Mouse (Mus musculus): ENCODE measurements around the gene Gm37240. TPM values are rescaled to one million over a fixed set of nuclear protein-coding genes. Genes with fewer than 3 reads are reported as not detected.
A peak's percentile ranks its signal among the peaks of the same experiment; 100 is the strongest.

The Gm37240 gene
- total and polyA plus RNA-seq, 3 experiments: not detected

DNA sequence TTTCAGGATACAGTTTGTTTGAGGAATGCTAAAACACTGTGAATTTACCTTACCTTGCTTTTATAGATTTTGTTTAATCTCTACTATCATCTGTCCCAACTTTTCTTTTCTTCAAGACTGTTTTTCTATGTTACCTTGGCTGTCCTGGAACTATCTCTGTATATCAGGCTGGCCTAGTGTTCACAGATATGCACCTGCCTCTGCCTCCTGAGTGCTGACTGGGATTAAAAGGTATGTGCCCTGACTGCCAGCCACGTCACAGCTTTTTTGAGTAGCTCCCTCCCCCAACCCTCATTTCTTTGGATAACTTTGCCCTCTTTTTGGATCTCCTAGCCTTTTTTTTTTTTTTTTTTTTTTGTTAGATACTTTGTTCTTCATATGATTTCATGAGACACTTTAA, 1070.4 kb downstream of the Gm37240 start:
- Histone ChIP-seq H3K4me3 (ENCODE audit: low read depth, low read length) (no peak overlapping the region; the same call in 1 of the 2 replicates), H3K27me3 (ENCODE audit: insufficient read depth, low read length) (no peaks in the 10 kb centered on the region), H3K36me3 (replicated peaks) (peaks cover 34% of the 10 kb centered on the region), H3K9me3 (replicated peaks) (no peaks in the 10 kb centered on the region), H3K4me1 (ENCODE audit: insufficient read depth, low read depth, low read length) (peaks cover 36% of the 10 kb centered on the region)
- ATAC-seq (ENCODE audit: extremely low read depth, insufficient number of reproducible peaks, low FRiP score, poor library complexity, severe bottlenecking) (no peak), DNase-seq (ENCODE audit: low spot score) (no peak)
- TF ChIP-seq TAL1 (conservative IDR thresholded peaks at IDR 0.05; ENCODE audit: low read depth, low read length) (no peak), GATA2 (IDR thresholded peaks at IDR 0.05; ENCODE audit: borderline replicate concordance, low read depth, low read length) (no peak), GATA1 (IDR thresholded peaks at IDR 0.05; ENCODE audit: borderline replicate concordance, low read length) (no peak), CTCF (IDR thresholded peaks at IDR 0.05; ENCODE audit: low read depth, low read length) (no peak), POLR2AphosphoS5 (IDR thresholded peaks at IDR 0.05; ENCODE audit: insufficient replicate concordance, low read depth, low read length) (no peak)

DNA sequence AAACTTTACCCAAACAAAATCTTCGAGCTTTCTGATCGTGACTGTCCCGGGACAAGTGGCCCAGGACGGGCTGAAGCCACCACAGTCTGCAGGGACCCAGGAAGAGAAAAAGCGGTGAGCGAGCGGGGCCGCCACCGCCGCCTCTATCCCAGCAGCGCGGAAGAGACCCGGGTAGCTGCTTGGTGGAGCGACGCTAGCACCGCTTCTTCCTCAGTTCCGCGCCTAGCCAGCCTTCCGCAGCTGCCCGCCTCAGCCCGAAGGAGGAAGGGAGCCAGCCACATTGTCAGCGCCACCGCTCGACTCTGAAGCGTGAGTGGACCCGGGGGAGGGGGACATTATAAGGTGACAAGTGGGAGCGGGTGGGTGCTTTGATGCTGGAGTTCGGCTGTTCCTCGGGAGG, 1071.9 kb downstream of the Gm37240 start:
- ATAC-seq (ENCODE audit: extremely low read depth, insufficient number of reproducible peaks, low FRiP score, poor library complexity, severe bottlenecking) (no peak), DNase-seq (ENCODE audit: low spot score) (peak; percentile 19)
- H3K9me3 ChIP-seq (replicated peaks): no peaks in the 10 kb centered on the region
- TF ChIP-seq POLR2AphosphoS5 (IDR thresholded peaks at IDR 0.05; ENCODE audit: insufficient replicate concordance, low read depth, low read length): no peak
- no peak for TF ChIP-seq CTCF (IDR thresholded peaks at IDR 0.05; ENCODE audit: low read depth, low read length)
- no peak for TF ChIP-seq TAL1 (conservative IDR thresholded peaks at IDR 0.05; ENCODE audit: low read depth, low read length)
- TF ChIP-seq GATA1 (IDR thresholded peaks at IDR 0.05; ENCODE audit: borderline replicate concordance, low read length): no peak
- TF ChIP-seq GATA2 (IDR thresholded peaks at IDR 0.05; ENCODE audit: borderline replicate concordance, low read depth, low read length): no peak
- H3K4me1 ChIP-seq (ENCODE audit: insufficient read depth, low read depth, low read length): peaks cover 39% of the 10 kb centered on the region
- peak overlapping the region; percentile 95 for H3K4me3 ChIP-seq (ENCODE audit: low read depth, low read length)
- H3K36me3 ChIP-seq (replicated peaks): peaks cover 28% of the 10 kb centered on the region
- H3K27me3 ChIP-seq (ENCODE audit: insufficient read depth, low read length): no peaks in the 10 kb centered on the region

DNA sequence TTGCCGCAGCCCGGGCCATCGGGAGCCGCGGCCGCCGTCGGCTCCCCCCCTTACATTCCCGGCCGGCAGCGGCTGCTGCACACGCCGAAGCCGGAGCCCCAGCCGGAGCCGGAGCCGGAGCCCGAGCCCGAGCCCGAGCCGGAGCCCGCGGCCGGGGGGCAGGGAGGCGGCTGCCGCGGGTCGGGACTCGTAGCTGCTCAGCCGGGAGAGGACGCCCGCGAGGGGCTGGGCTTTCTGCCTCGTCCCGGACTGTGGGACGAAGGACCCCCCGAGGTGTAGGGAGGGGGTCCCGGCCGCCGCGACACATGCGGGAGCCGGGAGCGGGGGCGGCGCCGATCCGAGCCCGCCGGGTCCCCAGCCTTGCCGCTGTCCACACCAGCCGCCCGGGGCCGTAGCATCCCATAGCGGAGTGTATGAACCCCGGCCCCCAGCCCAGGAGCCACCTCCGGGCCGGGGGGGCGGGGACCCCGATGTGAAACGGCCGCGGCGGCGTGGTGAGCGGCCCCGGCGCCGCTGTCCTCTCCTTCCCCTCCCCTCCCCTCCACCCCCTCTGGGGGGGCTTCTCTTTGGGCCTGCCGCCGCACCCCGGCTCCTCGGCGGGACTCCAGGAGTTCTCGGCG, 1072.4 kb downstream of the Gm37240 start, which contains the start of gene Fbxw7:
Gene Fbxw7, plus strand, starts transcription at position 507 of the 620 bp plus-strand sequence.
- H3K9me3 ChIP-seq (replicated peaks): no peaks in the 10 kb centered on the region
- ATAC-seq (ENCODE audit: extremely low read depth, insufficient number of reproducible peaks, low FRiP score, poor library complexity, severe bottlenecking): no peak
- peaks cover 24% of the 10 kb centered on the region for H3K36me3 ChIP-seq (replicated peaks)
- DNase-seq (ENCODE audit: low spot score): peak; percentile 23
- TF ChIP-seq POLR2AphosphoS5 (IDR thresholded peaks at IDR 0.05; ENCODE audit: insufficient replicate concordance, low read depth, low read length) (no peak), GATA2 (IDR thresholded peaks at IDR 0.05; ENCODE audit: borderline replicate concordance, low read depth, low read length) (no peak), GATA1 (IDR thresholded peaks at IDR 0.05; ENCODE audit: borderline replicate concordance, low read length) (no peak), CTCF (IDR thresholded peaks at IDR 0.05; ENCODE audit: low read depth, low read length) (no peak), TAL1 (conservative IDR thresholded peaks at IDR 0.05; ENCODE audit: low read depth, low read length) (no peak)
- peaks cover 41% of the 10 kb centered on the region for H3K4me1 ChIP-seq (ENCODE audit: insufficient read depth, low read depth, low read length)
- H3K27me3 ChIP-seq (ENCODE audit: insufficient read depth, low read length): no peaks in the 10 kb centered on the region
- peak within 1 kb of the TSS; percentile 95 for H3K4me3 ChIP-seq (ENCODE audit: low read depth, low read length)

DNA sequence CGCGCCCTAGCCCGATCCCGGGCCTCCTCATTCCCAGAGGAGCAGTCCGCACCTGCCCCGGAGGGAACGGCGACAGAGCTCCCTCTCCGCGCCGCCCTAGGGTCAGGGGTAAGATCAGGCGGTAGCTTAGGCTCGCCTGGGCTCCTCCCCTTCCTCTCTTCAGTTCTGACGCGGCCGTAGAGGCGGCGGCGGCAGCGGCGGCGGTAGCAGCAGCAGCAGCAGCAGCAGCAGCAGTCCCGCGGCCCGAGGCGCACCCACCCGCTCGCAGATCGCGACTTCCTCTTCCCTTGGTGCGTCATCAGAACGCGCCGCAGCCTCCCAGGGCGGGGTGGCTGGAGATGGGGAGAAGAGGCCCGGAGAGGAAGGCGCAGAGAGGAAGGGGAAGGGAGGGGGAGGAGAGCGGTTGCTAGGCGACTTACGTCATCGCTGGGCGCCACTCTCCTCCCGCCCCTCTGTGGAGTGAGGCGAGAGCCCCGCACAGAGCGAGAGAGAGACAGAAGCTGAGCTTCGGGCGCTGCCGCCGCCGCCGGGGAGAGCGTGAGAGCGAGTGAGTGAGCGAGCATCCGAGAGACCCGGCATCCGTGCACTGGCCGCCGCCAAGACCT, 1073.1 kb downstream of the Gm37240 start:
- Histone ChIP-seq H3K27me3 (ENCODE audit: insufficient read depth, low read length) (no peaks in the 10 kb centered on the region), H3K9me3 (replicated peaks) (no peaks in the 10 kb centered on the region), H3K4me3 (ENCODE audit: low read depth, low read length) (peak overlapping the region; percentile 95), H3K36me3 (replicated peaks) (peaks cover 18% of the 10 kb centered on the region), H3K4me1 (ENCODE audit: insufficient read depth, low read depth, low read length) (peaks cover 45% of the 10 kb centered on the region)
- TF ChIP-seq GATA1 (IDR thresholded peaks at IDR 0.05; ENCODE audit: borderline replicate concordance, low read length) (no peak), GATA2 (IDR thresholded peaks at IDR 0.05; ENCODE audit: borderline replicate concordance, low read depth, low read length) (no peak), POLR2AphosphoS5 (IDR thresholded peaks at IDR 0.05; ENCODE audit: insufficient replicate concordance, low read depth, low read length) (no peak), CTCF (IDR thresholded peaks at IDR 0.05; ENCODE audit: low read depth, low read length) (no peak), TAL1 (conservative IDR thresholded peaks at IDR 0.05; ENCODE audit: low read depth, low read length) (no peak)
- peak; percentile 85 for ATAC-seq (ENCODE audit: extremely low read depth, insufficient number of reproducible peaks, low FRiP score, poor library complexity, severe bottlenecking)
- peak; percentile 86 for DNase-seq (ENCODE audit: low spot score)

DNA sequence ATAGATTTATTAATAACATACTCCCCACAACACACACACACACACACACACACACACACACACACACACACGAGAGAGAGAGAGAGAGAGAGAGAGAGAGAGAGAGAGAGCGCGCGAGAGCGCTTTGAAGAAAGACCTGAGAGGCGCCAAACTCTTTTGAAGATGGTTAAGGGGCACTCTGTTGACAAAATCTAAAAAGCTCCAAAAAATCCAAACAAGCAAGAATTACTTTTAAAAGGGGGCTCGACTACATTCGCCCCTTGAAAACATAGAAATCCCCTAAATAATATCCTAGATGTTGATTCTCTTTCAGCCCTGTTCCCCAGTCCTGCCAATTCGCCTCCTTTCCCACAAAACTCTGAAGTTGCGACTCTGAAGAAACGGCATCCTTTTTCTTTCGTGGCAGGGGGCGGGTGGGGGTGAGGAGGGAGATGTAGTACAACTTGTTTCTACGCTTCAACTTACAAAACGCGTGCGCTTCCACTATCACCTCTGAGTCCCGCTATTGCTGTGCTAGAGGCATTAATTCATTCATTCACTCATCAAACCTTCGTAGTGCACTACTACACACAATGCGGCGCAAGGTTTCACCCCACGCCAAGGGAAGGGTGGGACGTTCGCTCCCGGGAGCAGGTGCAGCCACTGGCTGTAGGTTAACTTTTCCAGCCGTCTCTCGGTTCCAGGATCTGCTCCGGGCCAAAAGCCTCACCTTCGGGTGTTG, 1073.7 kb downstream of the Gm37240 start:
- Histone ChIP-seq H3K36me3 (replicated peaks) (peaks cover 12% of the 10 kb centered on the region), H3K9me3 (replicated peaks) (no peaks in the 10 kb centered on the region), H3K4me3 (ENCODE audit: low read depth, low read length) (peak overlapping the region; percentile 95), H3K4me1 (ENCODE audit: insufficient read depth, low read depth, low read length) (peaks cover 48% of the 10 kb centered on the region), H3K27me3 (ENCODE audit: insufficient read depth, low read length) (no peaks in the 10 kb centered on the region)
- no peak for DNase-seq (ENCODE audit: low spot score)
- TF ChIP-seq CTCF (IDR thresholded peaks at IDR 0.05; ENCODE audit: low read depth, low read length) (no peak), POLR2AphosphoS5 (IDR thresholded peaks at IDR 0.05; ENCODE audit: insufficient replicate concordance, low read depth, low read length) (no peak), TAL1 (conservative IDR thresholded peaks at IDR 0.05; ENCODE audit: low read depth, low read length) (no peak), GATA2 (IDR thresholded peaks at IDR 0.05; ENCODE audit: borderline replicate concordance, low read depth, low read length) (no peak), GATA1 (IDR thresholded peaks at IDR 0.05; ENCODE audit: borderline replicate concordance, low read length) (no peak)
- ATAC-seq (ENCODE audit: extremely low read depth, insufficient number of reproducible peaks, low FRiP score, poor library complexity, severe bottlenecking): no peak

DNA sequence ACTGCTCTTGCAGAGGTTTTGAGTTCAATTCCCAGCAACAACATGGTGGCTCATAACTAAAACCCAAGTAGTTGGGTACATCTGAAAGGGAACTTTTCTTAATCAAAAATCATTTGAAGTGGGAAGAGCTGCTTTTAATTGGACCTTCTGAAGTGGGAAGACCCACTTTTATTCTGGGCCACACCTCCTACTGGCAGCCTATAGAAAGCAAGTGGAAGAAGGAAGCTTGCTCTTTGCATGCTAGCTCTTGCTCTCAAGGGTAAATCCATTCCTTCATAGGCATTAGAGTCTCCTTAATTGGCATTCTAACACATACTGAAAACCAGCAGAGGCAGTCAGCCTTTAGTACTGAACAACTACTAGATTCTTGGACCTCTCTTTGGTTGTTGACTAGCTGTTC, 1076.5 kb downstream of the Gm37240 start:
- Histone ChIP-seq H3K9me3 (replicated peaks) (no peaks in the 10 kb centered on the region), H3K27me3 (ENCODE audit: insufficient read depth, low read length) (no peaks in the 10 kb centered on the region), H3K4me1 (ENCODE audit: insufficient read depth, low read depth, low read length) (peaks cover 37% of the 10 kb centered on the region), H3K36me3 (replicated peaks) (peaks cover 3% of the 10 kb centered on the region), H3K4me3 (ENCODE audit: low read depth, low read length) (no peak overlapping the region)
- ATAC-seq (ENCODE audit: extremely low read depth, insufficient number of reproducible peaks, low FRiP score, poor library complexity, severe bottlenecking): no peak
- TF ChIP-seq TAL1 (conservative IDR thresholded peaks at IDR 0.05; ENCODE audit: low read depth, low read length): no peak
- no peak for TF ChIP-seq POLR2AphosphoS5 (IDR thresholded peaks at IDR 0.05; ENCODE audit: insufficient replicate concordance, low read depth, low read length)
- no peak for TF ChIP-seq CTCF (IDR thresholded peaks at IDR 0.05; ENCODE audit: low read depth, low read length)
- TF ChIP-seq GATA2 (IDR thresholded peaks at IDR 0.05; ENCODE audit: borderline replicate concordance, low read depth, low read length): no peak
- TF ChIP-seq GATA1 (IDR thresholded peaks at IDR 0.05; ENCODE audit: borderline replicate concordance, low read length): no peak
- DNase-seq (ENCODE audit: low spot score): no peak
